Mouse (Mus musculus) embryonic fibroblast, embryonic 13.5 days (primary cell): ENCODE results near the gene Arl2bp.

Experiments used
- CTCF ChIP-seq: IDR thresholded peaks from 2 replicates; pipeline ENCODE4 v1.5.1; 2011; ENCODE audit warnings: mild to moderate bottlenecking, control low read depth, low read length, moderate library complexity, borderline replicate concordance; ENCODE audit not compliant: insufficient read depth
- POLR2A ChIP-seq: IDR thresholded peaks from 2 replicates; pipeline ENCODE4 v1.6.1; 2011; ENCODE audit warnings: low read depth, mild to moderate bottlenecking, control low read depth, low read length, moderate library complexity

- TF ChIP-seq CTCF = no peak
- TF ChIP-seq POLR2A = no peak
These were observed 43.9 kb downstream of the Arl2bp start for GRCm38 (mm10) chr8:94710336-94710735.
